24 mouse cellular contexts compared by ENCODE assay signal in genomic region chr17:35503849-35504248, GRCm38 (mm10). TPM values are rescaled to one million over a fixed set of nuclear protein-coding genes. Genes with fewer than 3 reads are reported as not detected.
"Had no signal": no experiment of that assay in that cellular context is flagged by ENCODE, and none has a peak within 500 bp of the region (broad histone marks: within the 10 kb centered on the region; RNA-seq: fewer than 3 reads in every experiment).

No protein-coding gene starts in this region.

- H3K9me3 ChIP-seq: midbrain, embryonic 10.5 days; midbrain, embryonic 12.5 days; neural tube, embryonic 13.5 days; neural tube, embryonic 15.5 days had no signal

- H3K9ac ChIP-seq: lung, embryonic 14.5 days; midbrain, embryonic 12.5 days; neural tube, embryonic 13.5 days; neural tube, embryonic 15.5 days had no signal

- DNase-seq: lung, adult 18-20 months; lung, embryonic 14.5 days; lung, postnatal 10 days; lung, postnatal 4 days; midbrain, embryonic 14.5 days; retina, postnatal 1 day; right cerebral cortex, adult 18-20 months; right cerebral cortex, postnatal 25 days; right cerebral cortex, postnatal 4 days; spleen, adult 18-20 months; thymus, postnatal 14 days; thymus, postnatal 36 days had no signal

- ATAC-seq: midbrain, embryonic 16.5 days had no signal

- H3K4me3 ChIP-seq: midbrain, embryonic 10.5 days; midbrain, embryonic 12.5 days; myocyte; neural tube, embryonic 13.5 days; neural tube, embryonic 15.5 days had no signal

- H3K4me2 ChIP-seq: lung, embryonic 14.5 days; midbrain, embryonic 12.5 days; neural tube, embryonic 13.5 days; neural tube, embryonic 15.5 days had no signal

- H3K27ac ChIP-seq: midbrain, embryonic 12.5 days; neural tube, embryonic 13.5 days; neural tube, embryonic 15.5 days had no signal

- H3K36me3 ChIP-seq: midbrain, embryonic 10.5 days; midbrain, embryonic 12.5 days; neural tube, embryonic 13.5 days; neural tube, embryonic 15.5 days had no signal

RNA-seq across cellular contexts. Expression of gene Pou5f1, which starts 2.0 kb away (rescaled TPM):
- polyA plus RNA-seq: lung, embryonic 14.5 days; lung, embryonic 16.5 days; midbrain, embryonic 10.5 days; midbrain, embryonic 12.5 days; midbrain, embryonic 14.5 days; midbrain, embryonic 16.5 days; myocyte; neural tube, embryonic 11.5 days; neural tube, embryonic 13.5 days; neural tube, embryonic 15.5 days; small intestine, adult 2 months; stomach, embryonic 16.5 days had no signal

RNA-seq across cellular contexts. Expression of gene Psors1c2, which starts 29.2 kb away (rescaled TPM):
- total RNA-seq: megakaryocyte, adult 5-6 weeks; megakaryocyte-erythroid progenitor cell, adult 5-6 weeks had no signal

RNA-seq across cellular contexts. Expression of gene H2-Q10, which starts 34.0 kb away (rescaled TPM):
- polyA plus RNA-seq: midbrain, embryonic 14.5 days; neural tube, embryonic 13.5 days had no signal
